Mouse (Mus musculus) embryo, embryonic 11 days (tissue): ENCODE measurements around the gene H2-T22.
"Not testable (repeated sequence)": the region's sequence is repeated elsewhere in the genome, so short reads cannot be mapped to it uniquely, and the experiment has no call there.

Experiments
- DNase-seq: peaks from one replicate; pipeline ENCODE4 v3.0.0-alpha.2; 2015

Gene H2-T22

GRCm38 (mm10) chr17:36028879-36029619 lies 13.5 kb downstream of the H2-T22 start:
- no peak for DNase-seq

GRCm38 (mm10) chr17:36027663-36028062 lies 14.9 kb downstream of the H2-T22 start:
- DNase-seq: no peak

GRCm38 (mm10) chr17:36025901-36026300 lies 16.6 kb downstream of the H2-T22 start:
- peak; percentile 16 for DNase-seq

- DNase-seq: no peak
Observed at GRCm38 (mm10) chr17:36025197-36025596, 17.4 kb downstream of the H2-T22 start.

GRCm38 (mm10) chr17:36023710-36024654 lies 18.6 kb downstream of the H2-T22 start:
- DNase-seq: no peak

- no peak for DNase-seq
Observed at GRCm38 (mm10) chr17:36022922-36023321, 19.6 kb downstream of the H2-T22 start.

- no peak for DNase-seq
Observed at GRCm38 (mm10) chr17:36022098-36022497, 20.4 kb downstream of the H2-T22 start.

- no peak for DNase-seq
Observed at GRCm38 (mm10) chr17:36021309-36021708, 21.2 kb downstream of the H2-T22 start.

- DNase-seq: peak; percentile 45
Observed at GRCm38 (mm10) chr17:36020191-36021073, 22.1 kb downstream of the H2-T22 start, which contains the start of gene H2-T24. H2-T24 (minus strand) TSS chr17:36020560.

GRCm38 (mm10) chr17:36019519-36019918 lies 23.0 kb downstream of the H2-T22 start:
- no peak for DNase-seq

GRCm38 (mm10) chr17:36018979-36019378 lies 23.6 kb downstream of the H2-T22 start:
- no peak for DNase-seq

GRCm38 (mm10) chr17:36017046-36017445 lies 25.5 kb downstream of the H2-T22 start:
- DNase-seq: no peak

- no peak for DNase-seq
Observed at GRCm38 (mm10) chr17:36014977-36015376, 27.6 kb downstream of the H2-T22 start.

- DNase-seq: not testable (repeated sequence)
Observed at GRCm38 (mm10) chr17:36004409-36004808, 38.1 kb downstream of the H2-T22 start.

GRCm38 (mm10) chr17:36003331-36003730 lies 39.2 kb downstream of the H2-T22 start:
- no peak for DNase-seq

- DNase-seq: no peak
Observed at GRCm38 (mm10) chr17:36001966-36002365, 40.6 kb downstream of the H2-T22 start.

- no peak for DNase-seq
Observed at GRCm38 (mm10) chr17:36001121-36001897, 41.2 kb downstream of the H2-T22 start.

- no peak for DNase-seq
Observed at GRCm38 (mm10) chr17:36000349-36000748, 42.2 kb downstream of the H2-T22 start.

GRCm38 (mm10) chr17:35999356-35999755 lies 43.2 kb downstream of the H2-T22 start:
- no peak for DNase-seq

GRCm38 (mm10) chr17:35998545-35999305 lies 43.8 kb downstream of the H2-T22 start:
- DNase-seq: no peak
